Mouse (Mus musculus): Measurements from ENCODE around the gene Sh2b2.

The Sh2b2 gene

DNA sequence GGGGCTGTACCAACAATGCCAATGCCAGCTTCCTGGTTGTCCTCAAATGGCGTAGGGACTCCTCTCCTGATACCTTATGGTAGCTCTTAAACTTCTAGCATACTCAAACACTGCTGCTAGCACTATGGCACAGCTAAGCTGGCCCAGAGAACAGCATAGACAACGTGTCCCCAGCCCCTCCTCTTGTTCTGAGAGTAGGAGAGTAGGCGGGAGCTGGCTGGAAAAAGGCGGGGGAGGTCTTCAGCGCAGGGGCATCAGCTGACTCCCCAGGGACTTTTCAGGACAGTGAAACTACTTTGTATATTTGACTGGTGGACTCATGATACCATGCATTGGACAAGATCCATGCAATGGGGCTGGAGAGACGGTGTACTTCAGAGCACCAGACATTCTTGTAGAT is 64.3 kb downstream of the Sh2b2 start:
- no peak for DNase-seq (ENCODE audit: low spot score in 2 of 2)

DNA sequence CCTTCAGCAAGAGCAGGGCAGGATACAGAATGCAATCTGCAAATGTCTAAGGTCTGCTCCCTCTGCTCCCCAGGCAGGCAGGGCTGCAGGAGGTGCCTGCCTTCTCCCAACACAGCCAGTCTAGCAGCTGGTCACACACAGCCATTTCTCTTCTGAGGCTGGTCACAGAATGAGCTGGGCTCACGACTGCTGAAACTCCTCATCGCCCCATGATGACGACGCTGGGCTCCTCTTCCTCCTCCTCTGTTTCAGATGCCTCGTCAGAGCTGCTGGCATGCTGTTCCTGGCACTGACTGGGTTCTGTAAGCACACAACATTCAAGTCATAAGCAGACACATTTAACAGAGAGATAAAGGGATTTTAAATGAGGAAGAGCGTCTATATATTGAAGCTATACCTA is 65.2 kb downstream of the Sh2b2 start:
- DNase-seq (ENCODE audit: low spot score in 2 of 2): no peak

DNA sequence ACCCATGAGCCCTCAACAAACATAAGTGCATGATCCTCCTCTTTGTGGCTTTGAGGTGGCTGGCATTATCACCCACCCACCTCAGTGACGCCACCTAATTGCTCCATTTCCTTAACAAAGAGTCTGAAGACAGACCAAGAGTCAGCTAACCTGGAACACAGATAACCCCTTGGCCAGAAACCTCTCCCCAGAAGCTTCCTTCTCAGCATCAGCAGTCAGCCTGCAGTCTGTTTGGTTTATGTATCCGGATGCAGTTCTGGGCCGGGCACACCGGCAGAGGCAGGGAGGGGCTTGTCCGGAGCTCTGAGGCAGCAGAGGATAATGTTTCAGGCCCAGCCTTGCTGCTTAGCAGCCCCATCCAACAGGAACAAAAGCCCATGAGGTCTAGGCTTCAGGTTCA is 66.8 kb downstream of the Sh2b2 start:
- DNase-seq (ENCODE audit: low spot score in 2 of 2): no peak

DNA sequence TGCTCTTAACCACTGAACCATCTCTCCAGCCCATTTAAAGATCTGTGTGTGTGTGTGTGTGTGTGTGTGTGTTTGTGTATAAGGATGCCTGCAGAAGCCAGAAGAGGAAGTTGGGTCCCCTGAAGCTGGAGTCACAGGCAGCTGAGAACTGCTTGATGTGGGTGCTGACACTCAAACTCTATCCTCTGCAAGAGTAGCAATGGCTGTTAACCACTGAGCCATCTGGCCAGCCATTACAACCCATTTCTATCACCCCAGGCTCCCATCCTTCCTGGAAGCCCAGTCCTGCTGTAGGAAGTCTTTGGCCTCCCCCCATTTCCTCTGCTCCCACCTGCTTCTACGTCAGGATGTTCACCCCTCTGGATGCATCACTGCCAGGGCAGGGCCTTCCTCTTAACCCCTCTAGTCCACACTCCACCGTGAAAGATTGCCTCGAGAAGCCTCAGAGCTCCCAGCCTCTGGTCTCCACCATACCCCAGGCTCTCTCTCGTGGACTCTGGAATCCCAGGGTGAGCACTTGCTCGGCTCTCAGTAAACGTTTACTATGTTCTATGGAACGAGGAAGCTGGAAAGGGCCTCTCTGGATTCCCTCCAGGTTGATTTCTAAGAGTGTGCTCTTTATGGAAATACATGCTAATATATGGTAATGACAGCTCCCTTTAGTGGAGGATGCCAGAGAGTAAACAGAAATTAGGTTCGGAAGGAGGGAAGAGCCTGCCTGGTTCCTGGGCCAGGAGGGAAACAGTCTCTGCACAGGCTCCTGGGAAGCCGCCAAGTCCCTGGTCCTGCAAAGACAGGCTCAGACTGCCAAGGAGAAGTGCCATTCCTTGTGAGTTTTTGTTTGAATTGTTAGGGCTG is 72.5 kb downstream of the Sh2b2 start:
- DNase-seq (ENCODE audit: low spot score in 2 of 2): peak in 1 of 2 experiments; percentile 32

DNA sequence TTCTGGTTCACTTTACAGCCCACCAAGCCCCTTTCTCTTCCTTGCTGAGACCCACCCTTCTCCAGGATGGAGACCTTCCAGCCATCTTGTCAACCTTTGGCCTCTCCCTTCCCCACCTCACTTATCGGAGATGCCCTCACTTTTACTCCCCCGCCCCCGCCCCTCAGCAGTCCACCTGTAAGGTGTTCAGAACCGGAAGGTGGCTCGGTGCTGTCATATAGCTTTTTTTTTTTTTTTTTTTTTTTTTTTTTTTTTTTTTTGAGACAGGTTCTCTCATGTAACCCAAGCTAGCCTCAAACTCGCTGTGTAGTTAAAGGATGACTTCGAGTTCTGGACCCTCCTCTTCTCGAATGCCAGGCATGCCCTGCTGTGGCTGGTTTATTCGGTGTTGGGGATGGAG is 73.4 kb downstream of the Sh2b2 start:
- DNase-seq (ENCODE audit: low spot score in 2 of 2): no peak

DNA sequence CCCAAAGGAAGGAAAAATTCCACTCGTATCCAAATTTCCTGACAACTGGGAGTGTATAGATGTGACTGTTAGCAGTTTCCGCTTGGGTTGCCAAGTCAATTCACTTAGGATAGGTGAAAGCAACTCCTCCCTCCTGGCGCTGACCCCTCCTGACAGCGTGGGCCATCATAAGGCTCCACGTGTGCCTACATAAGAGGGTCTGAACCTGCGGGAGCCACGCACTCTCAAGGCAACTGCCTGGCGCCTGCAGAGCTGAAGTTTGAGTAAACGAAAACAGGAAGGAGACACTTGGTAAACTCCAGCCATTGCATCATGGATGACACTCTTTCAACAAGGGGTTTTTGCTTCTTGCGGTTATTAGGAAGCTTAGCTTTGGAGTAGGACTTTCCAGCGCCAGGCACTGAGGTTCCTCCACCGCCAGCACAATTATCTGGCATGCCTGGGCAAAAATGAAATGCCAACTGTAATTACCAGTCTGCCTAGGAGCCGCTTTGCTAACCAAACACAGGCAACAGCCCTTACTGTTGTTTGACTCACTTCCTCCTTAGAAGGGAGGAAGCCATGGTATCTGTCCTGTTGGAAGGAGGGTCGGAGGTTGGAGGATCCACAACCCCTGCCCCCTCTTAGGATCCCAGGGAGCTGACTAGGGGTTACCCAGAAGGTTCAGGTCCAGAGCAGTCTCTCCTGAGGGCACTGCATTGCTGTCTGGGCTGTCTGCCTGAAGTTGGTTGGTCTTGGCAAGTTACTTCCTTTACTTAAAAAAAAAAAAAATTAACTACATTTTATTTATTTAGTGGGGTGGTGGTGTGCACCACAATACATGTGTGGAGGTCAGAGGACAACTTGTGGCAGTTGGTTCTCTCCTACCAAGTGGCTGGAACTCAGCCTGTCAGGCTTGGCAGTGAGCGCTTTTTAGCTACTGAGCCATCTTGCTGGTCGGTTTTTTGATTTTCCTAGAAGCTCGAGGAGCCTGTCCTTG is 74.7 kb downstream of the Sh2b2 start:
- peak; percentile 34 to 48 for DNase-seq (ENCODE audit: low spot score in 2 of 2)

DNA sequence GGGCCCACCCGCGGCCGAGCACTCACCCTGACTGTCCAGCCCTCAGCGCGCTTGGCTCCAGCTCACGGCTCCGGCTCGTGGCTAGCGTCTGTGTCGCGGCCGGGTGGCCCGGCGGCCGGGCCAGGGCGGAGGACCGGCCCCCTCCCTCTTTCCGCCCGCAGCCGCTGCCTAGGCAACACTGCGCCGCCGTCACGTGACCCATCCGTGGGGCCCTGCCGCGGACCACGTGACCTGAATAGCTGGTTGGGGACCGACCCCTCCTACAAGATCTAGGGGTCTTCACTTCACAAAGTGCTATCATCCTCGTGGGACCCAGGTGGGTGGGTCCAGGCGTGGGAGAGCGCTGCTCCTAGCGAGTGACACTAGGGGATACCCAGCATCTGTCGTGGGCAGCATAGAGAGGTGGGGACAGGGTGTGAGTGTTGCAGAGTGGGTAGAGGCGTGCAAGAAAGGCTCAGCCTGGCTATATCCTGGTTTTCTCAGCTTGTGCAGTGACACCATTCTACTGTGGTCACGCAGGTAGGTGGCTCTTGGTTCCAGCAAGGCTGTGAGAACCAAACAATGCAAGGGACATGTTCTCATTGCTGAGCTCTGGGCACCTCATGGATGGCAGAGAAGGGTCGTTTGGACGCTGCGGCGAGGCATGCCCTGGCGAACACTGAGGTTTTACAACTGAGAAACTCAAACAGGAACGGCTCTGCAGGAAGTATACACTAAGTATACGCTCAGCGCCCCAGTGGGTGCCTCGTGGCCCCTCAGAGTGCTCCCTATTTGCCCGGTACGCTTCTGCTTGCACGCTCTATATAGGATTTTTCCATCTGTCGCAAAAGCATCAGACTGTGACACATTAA is 75.6 kb downstream of the Sh2b2 start, which contains the start of gene Orai2:
Orai2 (minus strand) TSS at position 202 of the 851 bp plus-strand sequence.
- DNase-seq (ENCODE audit: low spot score in 2 of 2): peak; percentile 74 to 90

DNA sequence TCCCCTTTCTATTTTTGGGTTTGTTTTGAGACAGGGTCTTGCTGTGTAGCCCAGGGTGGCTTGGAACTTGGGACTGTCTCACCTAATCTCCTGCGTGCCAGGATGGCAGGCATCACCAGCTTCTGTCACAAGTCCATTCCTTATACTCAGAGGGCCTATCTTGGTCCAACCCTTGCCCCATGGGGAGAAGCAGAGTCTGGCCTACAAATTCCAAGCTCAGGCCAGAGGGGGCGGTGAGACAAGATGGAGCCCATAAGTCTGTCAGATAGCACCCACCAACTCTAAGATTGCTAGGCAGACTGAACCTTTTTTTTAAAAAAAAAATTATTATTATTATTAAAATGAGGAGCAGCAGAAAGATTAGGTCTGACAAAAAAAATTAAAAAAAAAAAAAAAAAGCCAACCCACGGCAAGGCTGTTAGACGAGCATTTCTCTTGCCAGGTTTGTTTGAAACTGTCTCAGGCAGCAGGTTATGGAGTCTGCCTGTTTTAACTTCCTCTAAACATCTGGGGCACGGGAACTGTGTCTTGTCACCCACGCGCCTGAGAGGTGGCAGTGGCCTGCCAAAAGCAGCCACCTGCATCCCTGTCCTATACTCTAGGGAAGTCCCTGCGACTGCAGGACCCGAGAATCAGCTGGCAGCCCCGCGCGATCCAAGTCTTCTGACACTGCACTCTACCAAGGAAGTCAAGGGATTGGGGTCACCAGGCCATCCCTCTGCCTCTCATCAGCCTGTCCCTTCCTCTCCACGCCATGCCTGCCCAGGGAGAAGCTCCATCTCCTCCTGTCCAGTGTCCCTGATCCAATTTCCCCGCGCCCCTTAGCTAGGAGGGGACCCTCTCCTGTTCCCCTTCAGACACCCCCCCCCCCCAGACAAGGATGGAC is 76.5 kb downstream of the Sh2b2 start:
- peak; percentile 43 to 59 for DNase-seq (ENCODE audit: low spot score in 2 of 2)

Measured in spleen, postnatal 10 days (tissue).